Mouse (Mus musculus) mature B cell (primary cell): ENCODE data around the gene Fam57b.

ENCODE experiments used
- in situ Hi-C: fragments of 300-500 bp; cut with MboI; formaldehyde crosslinking; loops from 2 replicates; pipeline ENCODE4 v1.14.3; 2019

Fam57b gene

GRCm38 (mm10) chr7:126799050-126799467 is 1.6 kb downstream of the Fam57b start:
- in situ Hi-C loops, result no loop called here

DNA sequence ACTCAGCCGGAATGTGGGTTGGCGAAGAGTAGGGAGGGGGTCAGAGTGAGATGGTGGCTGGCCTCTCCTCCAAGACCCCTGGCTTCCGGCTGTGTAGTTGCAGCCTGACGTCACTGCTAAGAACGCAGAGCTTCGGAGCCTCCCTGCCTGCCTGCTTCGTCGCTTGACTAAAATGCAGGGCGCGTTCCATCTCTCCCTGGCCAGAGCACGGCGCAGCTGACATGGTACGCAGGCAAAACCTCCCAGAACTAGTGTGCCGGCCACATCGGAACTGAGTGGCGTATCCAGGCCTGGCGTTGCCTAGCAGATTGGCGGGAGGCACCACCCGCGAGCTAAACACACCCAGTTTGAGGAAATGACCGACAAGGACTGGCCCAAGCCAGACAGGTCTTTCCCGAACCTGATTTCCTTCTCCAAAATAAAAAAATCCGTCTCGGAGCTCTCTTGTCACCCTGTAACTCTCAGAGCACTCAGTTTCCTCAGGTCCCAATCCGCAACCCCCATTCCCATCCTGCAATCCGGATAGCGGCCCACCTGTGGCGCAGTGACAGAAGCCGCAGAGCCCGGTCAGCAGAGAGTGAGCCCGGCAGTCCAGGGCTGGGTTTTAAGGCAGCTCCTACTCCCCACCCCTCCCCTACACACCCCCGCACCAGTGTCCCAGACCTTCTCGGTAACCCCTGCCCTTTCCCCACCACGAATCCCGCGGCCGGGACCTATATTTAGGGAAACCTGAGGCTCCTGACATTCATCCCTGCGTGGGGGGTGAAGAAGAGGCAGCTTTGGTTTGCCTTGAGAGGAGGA is 2.2 kb downstream of the Fam57b start:
- in situ Hi-C loops, result no loop called here

- in situ Hi-C loops, result no loop called here
These were observed 3.0 kb downstream of the Fam57b start for GRCm38 (mm10) chr7:126800269-126801056.

GRCm38 (mm10) chr7:126801057-126801422 is 3.6 kb downstream of the Fam57b start:
- in situ Hi-C loops, result no loop called here

- in situ Hi-C loops, result no loop called here
These were observed 4.8 kb downstream of the Fam57b start for GRCm38 (mm10) chr7:126802134-126802889.

GRCm38 (mm10) chr7:126803181-126803580 is 5.7 kb downstream of the Fam57b start:
- in situ Hi-C loops, result no loop called here

DNA sequence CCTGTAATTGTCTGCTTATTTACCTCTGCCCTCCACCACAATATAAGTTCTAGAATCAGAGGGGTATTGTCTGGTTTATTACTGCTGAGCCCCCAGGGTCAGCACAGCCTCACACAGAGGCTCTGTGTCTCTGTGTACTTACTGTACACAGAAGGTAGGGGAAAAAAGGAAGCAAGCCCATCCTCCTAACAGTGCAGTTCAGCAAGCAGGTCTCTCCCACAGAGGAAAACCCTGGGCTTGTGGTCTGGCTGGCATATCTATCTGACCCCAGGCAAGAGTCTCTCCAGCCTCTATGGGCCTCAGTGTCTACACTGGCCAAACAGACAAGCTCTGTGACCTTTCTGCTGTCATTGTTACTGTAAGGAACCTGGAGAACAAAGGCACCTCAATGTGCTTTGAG is 6.3 kb downstream of the Fam57b start:
- in situ Hi-C loops, result no loop called here

DNA sequence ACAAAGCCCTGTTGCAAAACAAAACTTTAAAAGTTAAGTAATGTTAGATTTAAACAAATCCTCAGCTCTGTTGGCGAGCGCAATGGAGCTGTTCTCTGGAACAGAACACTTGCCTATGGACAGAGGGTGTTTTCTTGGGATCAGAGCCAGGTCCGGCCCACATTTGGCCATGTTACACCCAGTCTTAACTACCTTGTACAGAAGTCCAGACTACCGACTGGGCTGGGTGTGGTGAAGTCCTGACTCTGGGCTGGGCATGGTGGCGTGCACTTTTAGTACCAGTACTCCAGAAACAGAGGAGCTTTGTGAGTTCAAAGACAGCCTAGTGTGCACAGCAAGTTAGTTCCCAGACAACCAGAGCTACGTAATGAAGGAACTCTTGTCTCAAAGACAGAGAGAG is 9.5 kb downstream of the Fam57b start:
- in situ Hi-C loops, result no loop called here

DNA sequence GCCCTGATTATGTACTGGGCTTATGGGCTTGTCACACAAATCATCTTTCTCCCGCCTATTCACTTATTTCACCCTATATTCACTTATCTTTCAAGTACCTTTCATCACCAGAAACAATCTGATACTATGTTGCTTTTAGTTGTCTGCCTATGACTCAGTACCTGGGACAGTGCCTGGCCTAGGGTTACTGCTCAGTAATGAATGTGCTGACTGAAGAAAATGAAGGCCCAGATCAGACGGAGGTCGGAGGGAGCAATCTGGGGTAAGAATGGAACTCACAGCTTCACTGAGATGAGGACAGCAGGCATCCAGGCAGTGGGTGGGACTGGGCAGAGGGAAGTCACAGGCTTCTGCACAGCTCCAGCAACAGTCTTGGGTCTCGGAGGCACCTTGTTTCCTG is 9.9 kb downstream of the Fam57b start:
- in situ Hi-C loops, result no loop called here

DNA sequence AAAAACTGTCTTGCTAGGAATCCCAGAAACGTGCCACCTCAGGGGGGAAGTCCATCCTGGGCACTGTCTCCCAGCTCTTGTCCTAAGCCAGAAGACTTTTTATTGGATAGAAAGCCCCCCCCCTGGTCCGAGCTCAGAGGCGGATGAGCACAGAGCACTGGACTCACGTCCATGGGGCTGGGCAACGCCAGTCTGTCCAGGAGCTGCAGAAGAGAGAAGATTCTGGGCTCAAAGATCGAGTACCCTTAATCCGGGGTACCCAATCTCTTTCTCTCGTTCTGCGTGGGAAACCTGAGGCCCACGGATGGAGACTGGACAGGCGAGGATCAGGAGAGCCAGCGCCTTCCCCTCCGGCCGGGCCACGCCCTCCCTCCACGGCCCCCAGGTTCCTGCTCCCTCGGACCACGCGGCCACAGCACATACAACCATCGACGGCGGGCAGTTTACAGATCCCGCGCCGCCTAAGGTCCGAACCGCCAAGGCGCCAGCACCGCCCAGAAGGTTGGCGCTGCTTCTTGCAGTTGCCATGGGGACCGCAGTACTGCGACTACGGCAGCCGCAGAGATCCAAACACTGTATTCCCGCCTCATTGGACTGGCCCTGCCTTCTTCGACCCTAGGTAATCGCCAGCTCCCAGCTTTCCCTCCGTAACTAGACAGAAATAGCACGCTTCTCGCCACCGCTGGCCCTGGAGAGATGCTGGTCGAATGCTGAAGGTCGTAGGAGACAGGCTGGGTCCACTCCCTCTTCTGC is 11.4 kb downstream of the Fam57b start:
- in situ Hi-C loops, result no loop called here

DNA sequence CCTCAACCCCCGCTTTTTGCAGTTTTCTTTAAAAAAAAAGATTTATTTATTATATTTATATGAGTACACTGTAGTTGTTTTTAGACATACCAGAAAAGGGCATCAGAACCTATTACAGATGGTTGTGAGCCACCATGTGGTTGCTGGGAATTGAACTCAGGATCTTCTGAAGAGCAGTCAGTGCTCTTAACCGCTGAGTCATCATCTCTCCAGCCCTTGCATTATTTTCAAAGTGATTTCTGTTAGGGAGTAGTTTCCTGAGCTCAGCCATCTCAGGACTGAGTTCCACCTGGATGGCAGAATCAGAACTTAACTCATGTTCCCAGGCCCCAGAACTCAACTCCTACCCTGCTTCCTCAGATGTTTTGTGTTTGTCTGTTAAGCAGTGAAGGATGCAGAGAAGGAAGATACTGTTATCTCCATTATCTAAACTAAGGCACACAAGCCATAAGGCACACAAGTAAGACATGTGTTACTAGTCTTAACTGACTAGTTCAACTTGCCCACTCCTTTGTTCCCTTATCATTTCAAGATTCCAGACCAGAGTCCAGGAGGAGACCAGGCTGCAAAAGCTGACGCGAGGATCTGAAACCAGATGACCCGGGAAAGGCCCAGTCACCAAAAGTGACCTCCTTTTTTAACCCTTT is 12.4 kb downstream of the Fam57b start:
- in situ Hi-C loops, result no loop called here

DNA sequence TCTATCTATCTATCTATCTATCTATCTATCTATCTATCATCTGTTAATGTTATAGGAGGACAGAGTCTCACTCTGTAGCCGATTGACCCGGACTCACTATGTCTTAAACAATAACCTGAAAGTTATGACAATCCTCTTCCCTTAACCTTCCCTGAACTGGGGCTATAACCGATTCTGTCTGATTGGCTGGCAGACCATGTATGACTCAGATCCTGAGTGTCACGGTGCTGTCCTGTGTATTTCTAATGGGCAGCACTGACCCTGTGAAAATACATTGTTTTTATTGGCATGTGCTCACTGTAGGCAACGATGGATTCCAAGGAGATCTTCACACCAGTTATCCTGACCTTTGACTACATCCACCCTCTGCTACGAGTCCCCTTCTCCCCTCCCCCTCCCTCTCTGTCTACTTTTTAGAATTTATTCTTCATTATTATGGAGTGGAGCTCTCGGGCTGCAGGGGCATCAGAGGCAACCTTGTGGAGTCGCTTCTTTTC is 18.3 kb downstream of the Fam57b start:
- in situ Hi-C loops, result no loop called here

- in situ Hi-C loops, result no loop called here
These were observed 19.0 kb downstream of the Fam57b start for GRCm38 (mm10) chr7:126816494-126816893.

DNA sequence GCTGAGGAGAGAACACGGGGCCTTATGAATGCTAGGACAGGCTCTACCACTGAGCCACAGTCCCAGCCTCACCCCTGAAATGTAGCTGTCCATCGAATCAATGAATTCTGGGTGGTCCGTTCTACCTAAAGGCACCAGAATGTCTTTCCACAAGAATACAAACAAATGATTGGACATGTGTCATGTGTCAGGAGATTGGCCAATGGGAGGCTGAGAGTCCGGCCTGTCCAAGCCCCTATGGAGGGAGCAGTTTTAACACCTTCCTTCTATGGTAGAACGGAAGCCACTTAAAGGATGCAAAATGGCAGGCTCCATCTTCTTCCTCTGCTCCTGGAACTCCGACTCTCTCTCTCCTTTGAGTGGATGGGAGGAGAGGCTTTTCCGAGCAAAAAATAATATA is 20.1 kb downstream of the Fam57b start:
- in situ Hi-C loops, result no loop called here

- in situ Hi-C loops, result no loop called here
These were observed 21.4 kb downstream of the Fam57b start for GRCm38 (mm10) chr7:126818818-126819217.

GRCm38 (mm10) chr7:126821835-126822511 is 24.5 kb downstream of the Fam57b start:
- in situ Hi-C loops, result no loop called here

DNA sequence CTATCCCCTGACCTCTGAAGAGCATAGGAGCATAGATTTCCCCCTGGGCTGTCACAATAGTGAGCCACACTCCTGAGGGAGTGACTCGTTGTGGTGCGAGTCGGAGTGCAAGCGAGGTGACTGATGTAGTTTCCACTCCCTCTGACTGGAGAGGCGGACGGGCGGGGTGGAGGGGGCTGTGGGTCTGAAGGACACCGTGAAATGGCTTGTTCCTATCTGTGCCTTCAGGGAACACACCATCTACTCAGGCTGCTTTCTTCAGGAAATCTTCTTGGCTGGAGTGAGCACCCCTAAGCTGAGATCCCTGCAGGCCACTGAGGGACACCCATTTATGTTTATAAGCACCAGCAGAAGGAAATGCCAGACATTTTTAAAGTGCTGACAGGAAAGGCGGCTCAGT is 25.3 kb downstream of the Fam57b start:
- in situ Hi-C loops, result no loop called here

GRCm38 (mm10) chr7:126823202-126823711 is 25.8 kb downstream of the Fam57b start:
- in situ Hi-C loops, result no loop called here

GRCm38 (mm10) chr7:126823940-126824339 is 26.5 kb downstream of the Fam57b start:
- in situ Hi-C loops, result no loop called here

- in situ Hi-C loops, result no loop called here
These were observed 27.9 kb downstream of the Fam57b start for GRCm38 (mm10) chr7:126825403-126825802.
